Mouse (Mus musculus): Measurements from ENCODE around the gene Bud31. TPM values are rescaled to one million over a fixed set of nuclear protein-coding genes. Genes with fewer than 3 reads are reported as not detected.
A peak's percentile ranks its signal among the peaks of the same experiment; 100 is the strongest.
"Not testable (repeated sequence)": the region's sequence is repeated elsewhere in the genome, so short reads cannot be mapped to it uniquely, and the experiment has no call there.

The Bud31 gene
- 281 and 299 TPM in 2 replicates for polyA plus RNA-seq (2014; fragmentation: Nextera tagmentation; extraction: Ambion mirVana)

- under 1% methylated on average over 76 of the region's 84 CpGs for WGBS
- Histone ChIP-seq H3K4me2 (ENCODE audit: low read depth, low read length) (peak within 1 kb of the TSS; percentile 56), H3K36me3 (replicated peaks; ENCODE audit: control insufficient read depth, insufficient read depth, low read depth, low read length) (peaks cover 8% of the 10 kb centered on the region), H3K4me1 (ENCODE audit: control insufficient read depth, insufficient read depth, low read length) (no peaks in the 10 kb centered on the region), H3K9ac (replicated peaks; ENCODE audit: low read length) (peak within 1 kb of the TSS; percentile 95), H3K27ac (replicated peaks; ENCODE audit: low read depth, low read length) (peak within 1 kb of the TSS; percentile 76), H3K9me3 (replicated peaks; ENCODE audit: control insufficient read depth, low read length) (no peaks in the 10 kb centered on the region), H3K4me3 (ENCODE audit: low read depth, low read length) (peak within 1 kb of the TSS; percentile 95), H3K27me3 (ENCODE audit: control insufficient read depth, insufficient read depth, low read length) (no peaks in the 10 kb centered on the region)
- ATAC-seq (replicated peaks; ENCODE audit: insufficient number of reproducible peaks, low FRiP score, low TSS enrichment, low read depth) = peak; percentile 92
- peak; percentile 96 for DNase-seq (ENCODE audit: low spot score)
Observed at GRCm38 (mm10) chr5:145139571-145140519, at the start of gene Bud31, which contains the start of gene Pdap1. Bud31 (plus strand) TSS chr5:145140362. Pdap1 (minus strand) TSS chr5:145140238.

GRCm38 (mm10) chr5:145096195-145096594 is 44.0 kb upstream of the Bud31 start:
- ATAC-seq (replicated peaks; ENCODE audit: insufficient number of reproducible peaks, low FRiP score, low TSS enrichment, low read depth) = no peak
- no peaks in the 10 kb centered on the region for H3K9me3 ChIP-seq (replicated peaks; ENCODE audit: control insufficient read depth, low read length)

GRCm38 (mm10) chr5:145098340-145098821 is 41.8 kb upstream of the Bud31 start:
- H3K9ac ChIP-seq (replicated peaks; ENCODE audit: low read length) = no peak overlapping the region
- H3K27ac ChIP-seq (replicated peaks; ENCODE audit: low read depth, low read length) = no peak overlapping the region
- WGBS = 90% methylated on average over 10 of the region's 10 CpGs
- no peaks in the 10 kb centered on the region for H3K27me3 ChIP-seq (ENCODE audit: control insufficient read depth, insufficient read depth, low read length)
- H3K4me3 ChIP-seq (ENCODE audit: low read depth, low read length) = no peak overlapping the region
- ATAC-seq (replicated peaks; ENCODE audit: insufficient number of reproducible peaks, low FRiP score, low TSS enrichment, low read depth) = no peak
- no peak overlapping the region for H3K4me2 ChIP-seq (ENCODE audit: low read depth, low read length)
- H3K4me1 ChIP-seq (ENCODE audit: control insufficient read depth, insufficient read depth, low read length) = no peaks in the 10 kb centered on the region
- H3K36me3 ChIP-seq (replicated peaks; ENCODE audit: control insufficient read depth, insufficient read depth, low read depth, low read length) = peaks cover 3% of the 10 kb centered on the region
- no peak for DNase-seq (ENCODE audit: low spot score)
- no peaks in the 10 kb centered on the region for H3K9me3 ChIP-seq (replicated peaks; ENCODE audit: control insufficient read depth, low read length)

More at GRCm38 (mm10) chr5:145096195-145096594, 44.0 kb upstream of the Bud31 start:
- Histone ChIP-seq H3K4me1 (ENCODE audit: control insufficient read depth, insufficient read depth, low read length) (no peaks in the 10 kb centered on the region), H3K27ac (replicated peaks; ENCODE audit: low read depth, low read length) (no peak overlapping the region), H3K9ac (replicated peaks; ENCODE audit: low read length) (no peak overlapping the region), H3K4me3 (ENCODE audit: low read depth, low read length) (no peak overlapping the region), H3K36me3 (replicated peaks; ENCODE audit: control insufficient read depth, insufficient read depth, low read depth, low read length) (peaks cover 7% of the 10 kb centered on the region), H3K4me2 (ENCODE audit: low read depth, low read length) (no peak overlapping the region), H3K27me3 (ENCODE audit: control insufficient read depth, insufficient read depth, low read length) (no peaks in the 10 kb centered on the region)
- 82% methylated on average over 4 of the region's 4 CpGs for WGBS
- no peak for DNase-seq (ENCODE audit: low spot score)

- 97% methylated on average over 9 of the region's 9 CpGs for WGBS
- H3K27me3 ChIP-seq (ENCODE audit: control insufficient read depth, insufficient read depth, low read length) = no peaks in the 10 kb centered on the region
- H3K4me2 ChIP-seq (ENCODE audit: low read depth, low read length) = no peak overlapping the region
- H3K9me3 ChIP-seq (replicated peaks; ENCODE audit: control insufficient read depth, low read length) = no peaks in the 10 kb centered on the region
- DNase-seq (ENCODE audit: low spot score) (no peak), ATAC-seq (replicated peaks; ENCODE audit: insufficient number of reproducible peaks, low FRiP score, low TSS enrichment, low read depth) (no peak)
- H3K4me1 ChIP-seq (ENCODE audit: control insufficient read depth, insufficient read depth, low read length) = no peaks in the 10 kb centered on the region
- H3K36me3 ChIP-seq (replicated peaks; ENCODE audit: control insufficient read depth, insufficient read depth, low read depth, low read length) = peaks cover 14% of the 10 kb centered on the region
- H3K9ac ChIP-seq (replicated peaks; ENCODE audit: low read length) = no peak overlapping the region
- no peak overlapping the region for H3K27ac ChIP-seq (replicated peaks; ENCODE audit: low read depth, low read length)
- no peak overlapping the region for H3K4me3 ChIP-seq (ENCODE audit: low read depth, low read length)
Observed at GRCm38 (mm10) chr5:145100960-145101359, 39.2 kb upstream of the Bud31 start.

GRCm38 (mm10) chr5:145101451-145101850 is 38.7 kb upstream of the Bud31 start:
- H3K27me3 ChIP-seq (ENCODE audit: control insufficient read depth, insufficient read depth, low read length); H3K4me3 ChIP-seq (ENCODE audit: low read depth, low read length); DNase-seq (ENCODE audit: low spot score); H3K27ac ChIP-seq (replicated peaks; ENCODE audit: low read depth, low read length); H3K4me1 ChIP-seq (ENCODE audit: control insufficient read depth, insufficient read depth, low read length); H3K9ac ChIP-seq (replicated peaks; ENCODE audit: low read length); H3K4me2 ChIP-seq (ENCODE audit: low read depth, low read length); H3K9me3 ChIP-seq (replicated peaks; ENCODE audit: control insufficient read depth, low read length): not testable (repeated sequence)
- 95% methylated on average over 11 of the region's 11 CpGs for WGBS
- peaks cover 11% of the 10 kb centered on the region for H3K36me3 ChIP-seq (replicated peaks; ENCODE audit: control insufficient read depth, insufficient read depth, low read depth, low read length)
- ATAC-seq (replicated peaks; ENCODE audit: insufficient number of reproducible peaks, low FRiP score, low TSS enrichment, low read depth) = peak; percentile 58; the same call in 1 of the 2 replicates

GRCm38 (mm10) chr5:145102706-145103105 is 37.5 kb upstream of the Bud31 start:
- H3K36me3 ChIP-seq (replicated peaks; ENCODE audit: control insufficient read depth, insufficient read depth, low read depth, low read length) = peaks cover 11% of the 10 kb centered on the region
- WGBS = 92% methylated on average over 4 of the region's 4 CpGs
- no peaks in the 10 kb centered on the region for H3K27me3 ChIP-seq (ENCODE audit: control insufficient read depth, insufficient read depth, low read length)
- DNase-seq (ENCODE audit: low spot score) (no peak), ATAC-seq (replicated peaks; ENCODE audit: insufficient number of reproducible peaks, low FRiP score, low TSS enrichment, low read depth) (no peak)
- no peak overlapping the region for H3K9ac ChIP-seq (replicated peaks; ENCODE audit: low read length)
- no peak overlapping the region for H3K27ac ChIP-seq (replicated peaks; ENCODE audit: low read depth, low read length)
- no peak overlapping the region for H3K4me3 ChIP-seq (ENCODE audit: low read depth, low read length)
- H3K4me2 ChIP-seq (ENCODE audit: low read depth, low read length) = no peak overlapping the region
- no peaks in the 10 kb centered on the region for H3K4me1 ChIP-seq (ENCODE audit: control insufficient read depth, insufficient read depth, low read length)
- H3K9me3 ChIP-seq (replicated peaks; ENCODE audit: control insufficient read depth, low read length) = no peaks in the 10 kb centered on the region

GRCm38 (mm10) chr5:145104328-145104727 is 35.8 kb upstream of the Bud31 start:
- no peaks in the 10 kb centered on the region for H3K4me1 ChIP-seq (ENCODE audit: control insufficient read depth, insufficient read depth, low read length)
- peaks cover 11% of the 10 kb centered on the region for H3K36me3 ChIP-seq (replicated peaks; ENCODE audit: control insufficient read depth, insufficient read depth, low read depth, low read length)
- DNase-seq (ENCODE audit: low spot score) = no peak
- no peak overlapping the region for H3K27ac ChIP-seq (replicated peaks; ENCODE audit: low read depth, low read length)
- H3K27me3 ChIP-seq (ENCODE audit: control insufficient read depth, insufficient read depth, low read length) = no peaks in the 10 kb centered on the region
- ATAC-seq (replicated peaks; ENCODE audit: insufficient number of reproducible peaks, low FRiP score, low TSS enrichment, low read depth) = no peak
- H3K4me2 ChIP-seq (ENCODE audit: low read depth, low read length) = no peak overlapping the region
- H3K9me3 ChIP-seq (replicated peaks; ENCODE audit: control insufficient read depth, low read length) = no peaks in the 10 kb centered on the region
- H3K4me3 ChIP-seq (ENCODE audit: low read depth, low read length) = no peak overlapping the region
- H3K9ac ChIP-seq (replicated peaks; ENCODE audit: low read length) = no peak overlapping the region
- 49% methylated on average over 9 of the region's 9 CpGs for WGBS

- ATAC-seq (replicated peaks; ENCODE audit: insufficient number of reproducible peaks, low FRiP score, low TSS enrichment, low read depth) = no peak
- H3K9ac ChIP-seq (replicated peaks; ENCODE audit: low read length) = no peak overlapping the region
- no peak overlapping the region for H3K4me3 ChIP-seq (ENCODE audit: low read depth, low read length)
- no peak overlapping the region for H3K27ac ChIP-seq (replicated peaks; ENCODE audit: low read depth, low read length)
- no peak overlapping the region for H3K4me2 ChIP-seq (ENCODE audit: low read depth, low read length)
- H3K36me3 ChIP-seq (replicated peaks; ENCODE audit: control insufficient read depth, insufficient read depth, low read depth, low read length) = peaks cover 15% of the 10 kb centered on the region
- WGBS = 92% methylated on average over 9 of the region's 9 CpGs
- H3K4me1 ChIP-seq (ENCODE audit: control insufficient read depth, insufficient read depth, low read length) = no peaks in the 10 kb centered on the region
- H3K9me3 ChIP-seq (replicated peaks; ENCODE audit: control insufficient read depth, low read length) = no peaks in the 10 kb centered on the region
- H3K27me3 ChIP-seq (ENCODE audit: control insufficient read depth, insufficient read depth, low read length) = no peaks in the 10 kb centered on the region
- DNase-seq (ENCODE audit: low spot score) = no peak
Observed at GRCm38 (mm10) chr5:145105694-145106275, 34.4 kb upstream of the Bud31 start.

Data from embryonic facial prominence, embryonic 11.5 days (tissue).